Mouse (Mus musculus): ENCODE measurements around the gene Gipc1. TPM values are rescaled to one million over a fixed set of nuclear protein-coding genes. Genes with fewer than 3 reads are reported as not detected.

Gipc1 gene
- total and polyA plus RNA-seq, 2 experiments = 12.6 to 14.5 TPM

DNA sequence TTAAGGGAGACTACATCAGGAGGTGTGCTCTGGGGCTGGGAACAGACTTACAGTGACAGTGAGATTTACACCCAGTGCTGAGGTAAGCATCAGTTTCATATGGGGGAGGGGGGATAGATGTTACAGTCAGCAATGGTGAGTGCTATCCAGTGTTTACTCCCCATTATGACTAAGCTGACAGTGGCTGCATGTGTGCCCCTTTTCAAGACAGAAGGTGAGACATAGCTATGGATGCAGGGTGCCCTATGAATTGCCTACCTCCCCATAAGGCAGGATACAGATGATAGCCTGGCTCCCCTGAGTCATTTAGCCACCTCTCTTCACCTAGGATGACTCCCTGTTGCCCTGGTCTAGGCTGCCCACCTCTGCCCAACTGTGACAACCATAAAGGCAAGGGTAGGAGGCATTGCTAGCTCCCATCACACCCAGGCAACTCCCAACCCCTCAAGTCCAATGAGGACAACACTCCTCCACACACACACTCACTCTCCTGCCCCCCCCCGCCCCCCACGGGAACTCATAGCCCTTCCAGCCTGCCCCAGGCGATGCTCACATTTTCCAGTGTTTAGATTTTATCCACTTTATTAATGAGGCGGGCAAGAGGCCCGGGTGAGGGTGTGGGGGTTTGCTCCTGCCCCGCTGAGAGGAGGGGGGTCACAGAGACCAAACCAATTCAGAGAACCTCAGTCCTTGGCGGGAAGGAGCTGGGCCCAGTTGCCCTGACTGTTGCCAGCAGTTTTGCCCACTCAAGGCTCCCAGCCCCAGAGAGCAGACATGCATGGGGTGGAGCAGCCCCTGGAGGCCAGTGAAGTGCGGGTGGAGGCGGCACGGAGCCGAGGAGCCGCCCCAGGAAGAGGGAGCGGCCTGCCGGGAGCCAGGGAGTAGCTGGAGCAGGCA, 13.7 kb downstream of the Gipc1 start, which contains the start of gene Ptger1:
Gene Ptger1 (plus strand): TSS at position 710 of the 897 bp plus-strand sequence.
- no peak for DNase-seq (ENCODE audit: extremely low read depth, low read depth, low spot score)
- H3K27ac ChIP-seq (replicated peaks; ENCODE audit: insufficient read depth, low read depth, low read length) = no peak within 1 kb of the TSS
- WGBS = 42% methylated on average over 14 of the region's 14 CpGs

DNA sequence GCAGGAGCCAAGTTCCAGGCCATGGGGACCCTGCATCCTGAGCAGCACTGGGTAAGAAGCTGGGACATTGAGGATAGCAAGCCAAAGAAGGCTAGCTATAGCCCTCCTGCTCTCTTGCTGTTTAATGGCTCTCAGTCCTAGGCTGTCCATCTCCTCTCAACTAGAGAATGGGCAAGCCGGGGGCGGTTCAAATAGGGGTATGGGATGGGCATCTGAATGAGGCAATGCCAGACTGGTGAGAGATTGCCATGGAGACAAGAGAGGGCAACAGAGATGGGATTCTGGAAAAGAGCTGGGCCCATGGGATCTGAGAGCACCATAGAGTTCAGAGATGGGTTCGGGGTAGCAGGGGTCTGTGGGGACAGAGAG, 14.4 kb downstream of the Gipc1 start:
- no peak for TF ChIP-seq POLR2A (IDR thresholded peaks at IDR 0.05; ENCODE audit: extremely low read depth, insufficient read depth, low read length)
- no peak for TF ChIP-seq CTCF (IDR thresholded peaks at IDR 0.05; ENCODE audit: low read depth, low read length)
- H3K36me3 ChIP-seq (ENCODE audit: control insufficient read depth, insufficient read depth, low read length) = peaks cover 2% of the 10 kb centered on the region; the same call in 1 of the 2 replicates
- no peaks in the 10 kb centered on the region for H3K79me2 ChIP-seq (ENCODE audit: control insufficient read depth, insufficient read depth, low read length)
- no peak overlapping the region for H3K9ac ChIP-seq (ENCODE audit: low read depth, low read length)
- DNase-seq (ENCODE audit: extremely low read depth, low read depth, low spot score) = no peak
- H3K4me3 ChIP-seq (ENCODE audit: insufficient read depth, low read depth, low read length) = no peak overlapping the region
- no peaks in the 10 kb centered on the region for H3K27me3 ChIP-seq (ENCODE audit: control insufficient read depth, insufficient read depth, low read length)
- H3K4me1 ChIP-seq (ENCODE audit: control insufficient read depth, insufficient read depth, low read length) = peaks cover 5% of the 10 kb centered on the region; the same call in 1 of the 2 replicates
- 93% methylated on average over 3 of the region's 3 CpGs for WGBS
- no peak overlapping the region for H3K27ac ChIP-seq (replicated peaks; ENCODE audit: insufficient read depth, low read depth, low read length)

More for the DNA sequence above, 13.7 kb downstream of the Gipc1 start, which contains the start of gene Ptger1:
- no peak within 1 kb of the TSS for H3K4me3 ChIP-seq (ENCODE audit: insufficient read depth, low read depth, low read length)
- TF ChIP-seq CTCF (IDR thresholded peaks at IDR 0.05; ENCODE audit: low read depth, low read length) = no peak
- peaks cover 2% of the 10 kb centered on the region; the same call in 1 of the 2 replicates for H3K36me3 ChIP-seq (ENCODE audit: control insufficient read depth, insufficient read depth, low read length)
- H3K9ac ChIP-seq (ENCODE audit: low read depth, low read length) = no peak within 1 kb of the TSS
- H3K79me2 ChIP-seq (ENCODE audit: control insufficient read depth, insufficient read depth, low read length) = no peaks in the 10 kb centered on the region
- H3K27me3 ChIP-seq (ENCODE audit: control insufficient read depth, insufficient read depth, low read length) = no peaks in the 10 kb centered on the region
- H3K4me1 ChIP-seq (ENCODE audit: control insufficient read depth, insufficient read depth, low read length) = peaks cover 5% of the 10 kb centered on the region; the same call in 1 of the 2 replicates

DNA sequence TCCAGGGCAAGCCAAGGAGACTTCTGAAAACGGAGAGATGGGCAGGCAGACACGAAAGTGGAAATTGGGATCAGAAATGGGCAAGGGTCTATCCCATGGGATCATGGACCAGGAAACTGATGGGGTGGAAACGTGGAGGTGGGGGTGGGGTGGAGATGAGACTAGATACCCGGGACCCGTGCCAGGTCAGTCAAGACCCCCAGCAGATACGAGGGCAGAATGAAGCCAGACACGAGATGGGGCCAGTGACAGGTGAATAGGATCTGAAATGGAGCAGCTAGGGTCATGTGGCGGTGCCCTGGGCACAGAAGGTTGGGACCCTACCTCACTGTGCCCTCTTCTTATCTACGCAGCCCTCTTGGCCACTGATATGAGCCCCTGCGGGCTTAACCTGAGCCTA, 15.0 kb downstream of the Gipc1 start:
- peaks cover 5% of the 10 kb centered on the region; the same call in 1 of the 2 replicates for H3K4me1 ChIP-seq (ENCODE audit: control insufficient read depth, insufficient read depth, low read length)
- TF ChIP-seq POLR2A (IDR thresholded peaks at IDR 0.05; ENCODE audit: extremely low read depth, insufficient read depth, low read length) (no peak), CTCF (IDR thresholded peaks at IDR 0.05; ENCODE audit: low read depth, low read length) (no peak)
- no peak overlapping the region for H3K27ac ChIP-seq (replicated peaks; ENCODE audit: insufficient read depth, low read depth, low read length)
- H3K4me3 ChIP-seq (ENCODE audit: insufficient read depth, low read depth, low read length) = no peak overlapping the region
- H3K9ac ChIP-seq (ENCODE audit: low read depth, low read length) = no peak overlapping the region
- H3K27me3 ChIP-seq (ENCODE audit: control insufficient read depth, insufficient read depth, low read length) = no peaks in the 10 kb centered on the region
- peaks cover 2% of the 10 kb centered on the region; the same call in 1 of the 2 replicates for H3K36me3 ChIP-seq (ENCODE audit: control insufficient read depth, insufficient read depth, low read length)
- WGBS = 80% methylated on average over 10 of the region's 10 CpGs
- H3K79me2 ChIP-seq (ENCODE audit: control insufficient read depth, insufficient read depth, low read length) = no peaks in the 10 kb centered on the region
- no peak for DNase-seq (ENCODE audit: extremely low read depth, low read depth, low spot score)

DNA sequence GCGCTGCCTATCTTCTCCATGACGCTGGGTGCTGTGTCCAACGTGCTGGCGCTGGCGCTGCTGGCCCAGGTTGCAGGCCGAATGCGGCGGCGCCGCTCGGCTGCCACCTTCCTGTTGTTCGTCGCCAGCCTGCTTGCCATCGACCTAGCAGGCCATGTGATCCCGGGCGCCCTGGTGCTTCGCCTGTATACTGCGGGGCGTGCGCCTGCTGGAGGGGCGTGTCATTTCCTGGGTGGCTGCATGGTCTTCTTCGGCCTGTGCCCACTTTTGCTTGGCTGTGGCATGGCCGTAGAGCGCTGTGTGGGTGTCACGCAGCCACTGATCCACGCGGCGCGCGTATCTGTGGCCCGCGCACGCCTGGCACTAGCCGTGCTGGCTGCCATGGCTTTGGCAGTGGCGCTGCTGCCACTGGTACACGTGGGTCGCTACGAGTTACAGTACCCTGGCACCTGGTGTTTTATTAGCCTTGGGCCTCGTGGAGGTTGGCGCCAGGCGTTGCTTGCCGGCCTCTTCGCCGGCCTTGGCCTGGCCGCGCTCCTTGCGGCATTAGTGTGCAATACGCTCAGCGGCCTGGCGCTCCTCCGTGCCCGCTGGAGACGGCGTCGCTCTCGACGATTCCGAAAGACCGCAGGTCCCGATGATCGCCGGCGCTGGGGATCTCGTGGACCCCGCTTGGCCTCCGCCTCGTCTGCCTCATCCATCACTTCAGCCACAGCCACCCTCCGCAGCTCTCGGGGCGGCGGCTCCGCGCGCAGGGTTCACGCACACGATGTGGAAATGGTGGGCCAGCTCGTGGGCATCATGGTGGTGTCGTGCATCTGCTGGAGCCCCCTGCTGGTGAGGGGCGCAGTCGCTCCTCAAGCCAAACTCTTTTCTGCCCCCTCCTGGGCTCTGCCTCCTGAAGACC, 15.8 kb downstream of the Gipc1 start:
- Histone ChIP-seq H3K27ac (replicated peaks; ENCODE audit: insufficient read depth, low read depth, low read length) (no peak overlapping the region), H3K9ac (ENCODE audit: low read depth, low read length) (0 out of 2 replicates have a peak overlapping the region, but pooled peaks have one; percentile 15), H3K79me2 (ENCODE audit: control insufficient read depth, insufficient read depth, low read length) (no peaks in the 10 kb centered on the region), H3K4me3 (ENCODE audit: insufficient read depth, low read depth, low read length) (peak overlapping the region; percentile 10; the same call in 1 of the 2 replicates), H3K4me1 (ENCODE audit: control insufficient read depth, insufficient read depth, low read length) (peaks cover 5% of the 10 kb centered on the region; the same call in 1 of the 2 replicates), H3K27me3 (ENCODE audit: control insufficient read depth, insufficient read depth, low read length) (no peaks in the 10 kb centered on the region), H3K36me3 (ENCODE audit: control insufficient read depth, insufficient read depth, low read length) (peaks cover 2% of the 10 kb centered on the region; the same call in 1 of the 2 replicates)
- WGBS = 33% methylated on average over 80 of the region's 80 CpGs
- peak; percentile 54 for DNase-seq (ENCODE audit: extremely low read depth, low read depth, low spot score)
- no peak for TF ChIP-seq POLR2A (IDR thresholded peaks at IDR 0.05; ENCODE audit: extremely low read depth, insufficient read depth, low read length)
- TF ChIP-seq CTCF (IDR thresholded peaks at IDR 0.05; ENCODE audit: low read depth, low read length) = peak; percentile 63

DNA sequence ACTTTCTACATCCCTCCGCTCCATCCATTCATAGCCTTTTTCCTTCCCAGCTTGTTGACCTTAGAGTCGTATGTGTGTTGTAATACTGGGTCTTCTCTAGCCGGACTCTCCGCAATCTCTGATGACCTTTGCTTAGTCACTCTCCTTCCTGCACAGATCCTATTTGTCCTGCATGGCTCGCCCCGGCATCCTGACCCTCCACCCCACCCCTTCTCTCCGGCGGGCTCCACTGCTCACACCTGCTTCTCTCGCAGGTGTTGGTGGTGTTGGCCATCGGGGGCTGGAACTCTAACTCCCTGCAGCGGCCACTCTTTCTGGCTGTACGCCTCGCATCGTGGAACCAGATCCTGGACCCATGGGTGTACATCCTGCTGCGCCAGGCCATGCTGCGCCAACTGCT, 16.5 kb downstream of the Gipc1 start:
- no peak for TF ChIP-seq POLR2A (IDR thresholded peaks at IDR 0.05; ENCODE audit: extremely low read depth, insufficient read depth, low read length)
- TF ChIP-seq CTCF (IDR thresholded peaks at IDR 0.05; ENCODE audit: low read depth, low read length) = no peak
- Histone ChIP-seq H3K36me3 (ENCODE audit: control insufficient read depth, insufficient read depth, low read length) (peaks cover 2% of the 10 kb centered on the region; the same call in 1 of the 2 replicates), H3K4me1 (ENCODE audit: control insufficient read depth, insufficient read depth, low read length) (peaks cover 5% of the 10 kb centered on the region; the same call in 1 of the 2 replicates), H3K79me2 (ENCODE audit: control insufficient read depth, insufficient read depth, low read length) (no peaks in the 10 kb centered on the region), H3K9ac (ENCODE audit: low read depth, low read length) (no peak overlapping the region), H3K4me3 (ENCODE audit: insufficient read depth, low read depth, low read length) (no peak overlapping the region), H3K27me3 (ENCODE audit: control insufficient read depth, insufficient read depth, low read length) (no peaks in the 10 kb centered on the region), H3K27ac (replicated peaks; ENCODE audit: insufficient read depth, low read depth, low read length) (no peak overlapping the region)
- DNase-seq (ENCODE audit: extremely low read depth, low read depth, low spot score) = peak; percentile 26
- 48% methylated on average over 16 of the region's 16 CpGs for WGBS

Data from liver, adult 2 months (tissue).